Comparison of ENCODE assay signal across 17 mouse cellular contexts in the genomic region with DNA sequence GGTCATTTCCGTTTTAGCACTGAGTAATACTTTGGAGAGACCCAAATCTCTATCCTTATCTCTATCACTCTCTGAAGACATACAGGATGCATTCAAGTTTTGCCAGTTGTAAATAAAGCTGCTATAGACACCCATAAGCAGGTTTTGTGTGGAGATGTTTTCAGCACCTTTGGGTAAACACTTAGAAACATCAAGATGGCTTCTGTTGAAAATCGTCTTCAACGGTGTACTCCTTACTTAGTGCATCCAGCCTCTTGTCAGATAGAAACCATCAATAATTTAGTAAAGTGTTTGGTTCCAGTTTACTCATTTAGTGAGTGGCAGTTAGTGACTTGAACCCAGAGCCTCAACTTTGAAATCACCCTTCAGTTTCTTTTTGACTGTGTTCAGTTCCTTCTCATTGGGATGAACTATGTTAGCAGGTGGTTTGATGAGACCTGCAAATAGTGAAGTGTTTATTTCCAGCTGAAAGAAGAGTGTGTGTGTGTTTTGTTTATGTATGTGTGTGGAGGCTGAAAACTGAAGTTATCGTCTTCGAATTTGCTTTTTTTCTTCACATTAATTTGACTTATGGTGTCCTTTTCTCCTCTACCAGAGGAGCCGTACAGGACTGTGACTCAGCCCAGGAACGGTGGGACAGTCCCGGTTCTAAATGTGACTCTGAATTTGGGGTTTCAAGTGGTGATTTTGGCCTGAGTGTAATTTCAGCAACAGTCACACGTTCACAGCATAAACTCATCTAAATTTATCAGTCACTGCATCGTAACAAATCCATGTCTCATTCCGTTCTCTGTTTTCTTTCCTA.
"Had no signal": no experiment of that assay in that cellular context is flagged by ENCODE, and none has a peak within 500 bp of the region (broad histone marks: within the 10 kb centered on the region; RNA-seq: fewer than 3 reads in every experiment).

No protein-coding gene starts in this region.

- H3K27me3 ChIP-seq: midbrain, embryonic 13.5 days; neural tube, embryonic 13.5 days; stomach, embryonic 15.5 days had no signal

- H3K27ac ChIP-seq: layer of hippocampus, adult 2 months; liver, embryonic 14.5 days; macrophage; midbrain, embryonic 13.5 days; neural tube, embryonic 13.5 days; stomach, embryonic 15.5 days had no signal

- H3K9me3 ChIP-seq: midbrain, embryonic 13.5 days; neural tube, embryonic 13.5 days; stomach, embryonic 15.5 days had no signal

- H3K4me2 ChIP-seq: lung, embryonic 14.5 days; midbrain, embryonic 13.5 days; neural tube, embryonic 13.5 days; stomach, embryonic 15.5 days had no signal

- ATAC-seq: lung, postnatal 0 days; midbrain, embryonic 13.5 days; midbrain, embryonic 16.5 days had no signal

- H3K4me3 ChIP-seq: layer of hippocampus, adult 2 months; midbrain, embryonic 13.5 days; myocyte; neural tube, embryonic 13.5 days; stomach, embryonic 15.5 days had no signal

- H3K4me1 ChIP-seq: neural tube, embryonic 13.5 days had no signal

- DNase-seq: kidney, postnatal 25 days; layer of hippocampus, adult 9-11 months; liver, postnatal 0 days; lung, embryonic 14.5 days; retina, postnatal 1 day; right cerebral cortex, postnatal 25 days; spleen, adult 18-20 months; thymus, postnatal 25 days had no signal

- H3K36me3 ChIP-seq: midbrain, embryonic 13.5 days; neural tube, embryonic 13.5 days; stomach, embryonic 15.5 days had no signal

- H3K9ac ChIP-seq: liver, embryonic 14.5 days; liver, postnatal 0 days; lung, embryonic 14.5 days; midbrain, embryonic 13.5 days; neural tube, embryonic 13.5 days; stomach, embryonic 15.5 days had no signal
